ENCODE assay signal across 8 mouse cellular contexts in the genomic region with DNA sequence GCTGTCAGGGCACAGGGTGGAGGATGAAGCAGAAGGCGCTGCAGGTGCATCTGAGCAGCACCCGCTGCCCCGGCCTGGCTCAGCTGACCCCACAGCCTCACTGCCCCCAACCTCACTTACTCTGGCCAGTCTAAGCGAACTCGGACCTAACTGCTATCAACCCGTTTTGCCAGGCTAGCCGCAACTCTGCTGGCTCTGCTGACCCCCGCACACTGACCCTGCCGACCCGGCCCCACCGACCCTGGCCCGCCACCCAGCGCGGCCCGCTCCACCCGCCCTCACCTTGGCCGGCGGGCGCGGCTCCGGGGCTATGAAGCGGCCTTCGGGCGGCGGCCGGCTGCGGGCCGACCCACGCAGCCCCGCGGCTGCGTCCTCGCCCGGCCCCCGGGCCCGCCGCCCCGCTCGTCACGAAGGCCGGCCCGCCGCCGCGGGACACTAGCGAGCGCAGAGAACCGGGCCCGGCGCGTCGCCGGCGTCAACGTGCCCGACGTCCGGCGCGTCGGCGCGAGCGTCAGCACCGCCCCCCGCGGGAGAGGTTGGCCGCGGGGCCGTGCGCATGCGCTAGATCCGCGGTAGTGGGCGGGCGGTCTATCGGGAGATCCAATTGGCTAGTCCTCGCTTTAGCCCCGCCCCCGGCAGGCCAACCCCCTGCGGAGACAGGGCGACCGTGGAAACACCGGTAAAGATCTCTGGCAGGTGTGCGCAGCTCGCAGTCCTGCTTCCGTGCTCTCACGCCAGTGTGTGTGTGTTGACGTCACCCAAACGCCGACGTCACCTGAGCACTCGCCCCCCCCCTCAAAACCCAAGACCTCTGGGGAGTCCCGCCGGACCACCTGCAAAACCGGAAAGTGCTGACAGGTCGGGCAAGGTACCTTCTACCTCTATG. TPM values are rescaled to one million over a fixed set of nuclear protein-coding genes. Genes with fewer than 3 reads are reported as not detected.
DNase-seq lines count a peak whose midpoint lies in the region; ATAC-seq and TF ChIP-seq lines count a peak whose summit lies in the region.

A gene (minus strand): TSS at position 493 of the 886 bp plus-strand sequence.

- TF ChIP-seq CTCF in kidney, adult 2 months (conservative IDR thresholded peaks at IDR 0.05; ENCODE audit: insufficient read depth, insufficient read length, low read depth, low read length) = no peak
- TF ChIP-seq CTCF in spleen, adult 2 months (IDR thresholded peaks at IDR 0.05; ENCODE audit: extremely low read depth, insufficient read depth, insufficient read length, insufficient replicate concordance) = no peak

- peaks cover 22% of the 10 kb centered on the region for H3K4me1 ChIP-seq in embryonic facial prominence, embryonic 13.5 days
- H3K4me1 ChIP-seq in kidney, adult 2 months (ENCODE audit: control insufficient read depth, insufficient read depth, low read length) = peaks cover 17% of the 10 kb centered on the region
- peaks cover 13% of the 10 kb centered on the region for H3K4me1 ChIP-seq in limb, embryonic 12.5 days (replicated peaks)
- peaks cover 33% of the 10 kb centered on the region for H3K4me1 ChIP-seq in midbrain, embryonic 15.5 days
- peaks cover 5% of the 10 kb centered on the region for H3K4me1 ChIP-seq in spleen, adult 2 months (ENCODE audit: control insufficient read depth, insufficient read depth, insufficient read length)

- no peaks in the 10 kb centered on the region for H3K27me3 ChIP-seq in embryonic facial prominence, embryonic 13.5 days
- H3K27me3 ChIP-seq in kidney, adult 2 months (replicated peaks; ENCODE audit: control insufficient read depth, insufficient read depth, low read length) = no peaks in the 10 kb centered on the region
- peaks cover 7% of the 10 kb centered on the region; the same call in 1 of the 2 replicates for H3K27me3 ChIP-seq in limb, embryonic 12.5 days
- H3K27me3 ChIP-seq in midbrain, embryonic 15.5 days (replicated peaks) = 0 out of 2 replicates have a peak, but pooled peaks cover 6% of the 10 kb centered on the region
- no peaks in the 10 kb centered on the region for H3K27me3 ChIP-seq in spleen, adult 2 months (ENCODE audit: control insufficient read depth, insufficient read depth, low read length)

- under 1% methylated on average over 93 of the region's 97 CpGs for WGBS in embryonic facial prominence, embryonic 13.5 days
- under 1% methylated on average over 97 of the region's 97 CpGs for WGBS in kidney, adult 2 months
- under 1% methylated on average over 89 of the region's 97 CpGs for WGBS in limb, embryonic 12.5 days
- under 1% methylated on average over 80 of the region's 97 CpGs for WGBS in midbrain, embryonic 15.5 days
- under 1% methylated on average over 97 of the region's 97 CpGs for WGBS in spleen, adult 2 months

- no peaks in the 10 kb centered on the region for H3K9me3 ChIP-seq in embryonic facial prominence, embryonic 13.5 days
- H3K9me3 ChIP-seq in limb, embryonic 12.5 days = no peaks in the 10 kb centered on the region
- no peaks in the 10 kb centered on the region for H3K9me3 ChIP-seq in midbrain, embryonic 15.5 days

- H3K9ac ChIP-seq in embryonic facial prominence, embryonic 13.5 days = peak within 1 kb of the TSS; percentile 98
- H3K9ac ChIP-seq in limb, embryonic 12.5 days (replicated peaks) = peak within 1 kb of the TSS; percentile 93
- peak within 1 kb of the TSS; percentile 92 for H3K9ac ChIP-seq in midbrain, embryonic 15.5 days

- peak within 1 kb of the TSS; percentile 96 for H3K4me3 ChIP-seq in embryonic facial prominence, embryonic 13.5 days
- H3K4me3 ChIP-seq in kidney, adult 2 months (ENCODE audit: insufficient read depth, low read depth, low read length) = peak within 1 kb of the TSS; percentile 94
- peak within 1 kb of the TSS; percentile 97 for H3K4me3 ChIP-seq in limb, embryonic 12.5 days (replicated peaks)
- H3K4me3 ChIP-seq in midbrain, embryonic 15.5 days = peak within 1 kb of the TSS; percentile 79
- H3K4me3 ChIP-seq in spleen, adult 2 months (ENCODE audit: extremely low read depth, insufficient read depth, insufficient read length) = peak within 1 kb of the TSS; percentile 87

- TF ChIP-seq POLR2A in kidney, adult 2 months (IDR thresholded peaks at IDR 0.05; ENCODE audit: low read depth, low read length) = peak; percentile 90
- TF ChIP-seq POLR2A in spleen, adult 2 months (IDR thresholded peaks at IDR 0.05; ENCODE audit: low read depth, low read length) = peak; percentile 63

- peaks cover 38% of the 10 kb centered on the region for H3K36me3 ChIP-seq in embryonic facial prominence, embryonic 13.5 days
- H3K36me3 ChIP-seq in kidney, adult 2 months (ENCODE audit: control insufficient read depth, insufficient read depth, low read length) = no peaks in the 10 kb centered on the region; the same call in 1 of the 2 replicates
- peaks cover 37% of the 10 kb centered on the region for H3K36me3 ChIP-seq in limb, embryonic 12.5 days
- peaks cover 9% of the 10 kb centered on the region; the same call in 1 of the 2 replicates for H3K36me3 ChIP-seq in midbrain, embryonic 15.5 days (replicated peaks)
- 0 out of 2 replicates have a peak, but pooled peaks cover 1% of the 10 kb centered on the region for H3K36me3 ChIP-seq in spleen, adult 2 months (ENCODE audit: control insufficient read depth, insufficient read depth, low read length)

- peak within 1 kb of the TSS; percentile 84 for H3K4me2 ChIP-seq in embryonic facial prominence, embryonic 13.5 days
- peak within 1 kb of the TSS; percentile 83 for H3K4me2 ChIP-seq in limb, embryonic 12.5 days
- H3K4me2 ChIP-seq in midbrain, embryonic 15.5 days = peak within 1 kb of the TSS; percentile 76

- peak; percentile 91 for DNase-seq in 3134 (ENCODE audit: extremely low read depth, insufficient read length, low spot score)
- DNase-seq in adrenal gland, postnatal 36 days = peak; percentile 99 to 100
- DNase-seq in heart, adult 18-20 months = peak; percentile 98
- DNase-seq in kidney, adult 2 months = peak; percentile 99
- peak; percentile 89 to 98 for DNase-seq in spleen, adult 2 months (ENCODE audit: low read depth in 1 of 2, low spot score in 2 of 2)

- peak; percentile 89 for ATAC-seq in embryonic facial prominence, embryonic 13.5 days (ENCODE audit: insufficient number of reproducible peaks, insufficient read depth, low FRiP score, low TSS enrichment, low read depth)
- ATAC-seq in limb, embryonic 12.5 days (ENCODE audit: insufficient number of reproducible peaks, insufficient read depth, low FRiP score, low TSS enrichment, low read depth) = peak; percentile 93
- ATAC-seq in midbrain, embryonic 15.5 days (replicated peaks) = peak; percentile 96

- H3K27ac ChIP-seq in embryonic facial prominence, embryonic 13.5 days = no peak within 1 kb of the TSS
- H3K27ac ChIP-seq in kidney, adult 2 months (ENCODE audit: insufficient read depth, low read depth, low read length) = peak within 1 kb of the TSS; percentile 29
- peak within 1 kb of the TSS; percentile 41; the same call in 1 of the 2 replicates for H3K27ac ChIP-seq in limb, embryonic 12.5 days
- peak within 1 kb of the TSS; percentile 79 for H3K27ac ChIP-seq in midbrain, embryonic 15.5 days
- peak within 1 kb of the TSS; percentile 71 for H3K27ac ChIP-seq in spleen, adult 2 months (ENCODE audit: insufficient read depth, low read length)

RNA-seq across cellular contexts. Expression of the gene that starts here (rescaled TPM):
- total RNA-seq in adrenal gland, postnatal 36 days (2021) = 10 to 100 TPM; 51.4 to 55.7 TPM
- 40.6 and 46.1 TPM in 2 replicates for polyA plus RNA-seq in embryonic facial prominence, embryonic 13.5 days (2015; fragmentation: Nextera tagmentation; extraction: Ambion mirVana)
- 10 to 100 TPM; 37.8 to 39.6 TPM for total RNA-seq in heart, adult 18-20 months (2021)
- polyA plus RNA-seq in kidney, adult 2 months (2012; rRNA removed) = 43.8 and 44.9 TPM in 2 replicates
- polyA plus RNA-seq in limb, embryonic 12.5 days (2016; fragmentation: Nextera tagmentation; extraction: Ambion mirVana) = 53.3 and 55.4 TPM in 2 replicates
- 25.7 and 30.0 TPM in 2 replicates for polyA plus RNA-seq in midbrain, embryonic 15.5 days (2015; fragmentation: Nextera tagmentation; extraction: Ambion mirVana)
- polyA plus RNA-seq in spleen, adult 2 months (2012; rRNA removed) = 23.5 and 26.1 TPM in 2 replicates
